Mouse (Mus musculus): ENCODE measurements at regions not wholly inside any gene's neighbourhood (a gene's known extent, or its start where the extent isn't known, plus 50 kb on each side); places are given as distances from the start of the nearest gene placed in this dataset.

- TF ChIP-seq EP300 (IDR thresholded peaks at IDR 0.05; ENCODE audit: insufficient read depth, low read depth, low read length) = no peak
- no peak for TF ChIP-seq POLR2A (IDR thresholded peaks at IDR 0.05; ENCODE audit: insufficient read depth, low read length)
- TF ChIP-seq CTCF (IDR thresholded peaks at IDR 0.05; ENCODE audit: low read depth, low read length) = no peak
Measured at GRCm38 (mm10) chr13:48350124-48350523, 89.1 kb downstream of the Id4 start.
